Mouse (Mus musculus) G1E (cell line): ENCODE data around the gene Sv2c.

Experiments
- CTCF ChIP-seq: IDR thresholded peaks from 2 replicates; pipeline ENCODE4 v1.5.1; 2012; ENCODE audit warnings: low read depth, low read length, inconsistent platforms, mixed read lengths
- GATA1 ChIP-seq: IDR thresholded peaks from 2 replicates; pipeline ENCODE4 v1.6.1; 2012; ENCODE audit warnings: borderline replicate concordance, low read length, inconsistent platforms, mixed read lengths
- POLR2AphosphoS5 ChIP-seq: IDR thresholded peaks from 2 replicates; pipeline ENCODE4 v1.6.1; 2012; ENCODE audit warnings: low read depth, low read length, inconsistent platforms; ENCODE audit not compliant: insufficient replicate concordance

- no peak for TF ChIP-seq CTCF
- no peak for TF ChIP-seq GATA1
- no peak for TF ChIP-seq POLR2AphosphoS5
Observed at GRCm38 (mm10) chr13:96073555-96073954, 58.8 kb downstream of the Sv2c start.
